Mouse (Mus musculus): ENCODE measurements at regions not wholly inside any gene's neighbourhood (a gene's known extent, or its start where the extent isn't known, plus 50 kb on each side); places are given as distances from the start of the nearest gene placed in this dataset.

DNA sequence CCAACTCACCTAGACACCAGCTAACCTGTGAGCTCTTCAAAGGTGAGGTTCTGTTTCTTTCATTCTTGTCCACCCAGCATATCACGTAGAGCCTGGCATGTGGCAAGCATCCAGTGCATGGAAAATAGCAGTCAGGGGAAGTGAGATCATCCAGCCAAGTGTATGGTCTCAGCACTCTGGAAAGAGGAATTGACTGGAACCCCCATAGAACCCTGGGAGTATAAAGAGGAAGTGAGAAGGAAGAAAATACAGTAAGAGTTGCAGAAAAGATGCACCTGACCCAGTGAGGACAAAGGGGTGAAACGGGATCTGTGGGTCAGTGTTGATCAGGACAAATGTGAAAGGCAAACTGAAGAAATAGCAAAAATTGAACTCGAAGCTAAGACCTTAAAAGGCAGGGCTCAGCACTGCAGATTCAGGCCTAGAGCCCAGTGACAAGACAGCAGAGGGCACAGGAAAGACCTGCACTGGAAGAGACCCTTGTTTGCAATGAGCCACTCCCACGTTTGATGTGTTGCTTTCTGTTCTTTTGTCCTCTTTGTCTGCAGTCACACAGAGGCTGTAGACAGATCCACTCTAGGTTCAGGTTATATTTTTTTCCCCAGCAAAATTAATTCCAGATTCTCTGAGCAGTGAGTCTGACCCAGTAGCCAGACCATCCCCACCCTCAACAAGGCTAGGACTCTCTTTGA lies 86.7 kb upstream of the Slc44a1 start:
- H3K27me3 ChIP-seq (ENCODE audit: control insufficient read depth, insufficient read depth, low read length) = no peaks in the 10 kb centered on the region
- no peaks in the 10 kb centered on the region; the same call in 1 of the 2 replicates for H3K4me1 ChIP-seq (ENCODE audit: control insufficient read depth, insufficient read depth, insufficient read length, low read length)
- H3K27ac ChIP-seq (ENCODE audit: insufficient read depth, low read depth, low read length) = no peak overlapping the region
- no peak for TF ChIP-seq CTCF (IDR thresholded peaks at IDR 0.05; ENCODE audit: extremely low read depth, insufficient read length, insufficient replicate concordance, low read depth, low read length)
- TF ChIP-seq POLR2A (IDR thresholded peaks at IDR 0.05; ENCODE audit: low read depth, low read length) = no peak
- 51% methylated on average over 4 of the region's 4 CpGs for WGBS
- no peaks in the 10 kb centered on the region for H3K36me3 ChIP-seq (ENCODE audit: control insufficient read depth, insufficient read depth, low read length)
- no peak overlapping the region for H3K4me3 ChIP-seq (ENCODE audit: low read depth, low read length)

DNA sequence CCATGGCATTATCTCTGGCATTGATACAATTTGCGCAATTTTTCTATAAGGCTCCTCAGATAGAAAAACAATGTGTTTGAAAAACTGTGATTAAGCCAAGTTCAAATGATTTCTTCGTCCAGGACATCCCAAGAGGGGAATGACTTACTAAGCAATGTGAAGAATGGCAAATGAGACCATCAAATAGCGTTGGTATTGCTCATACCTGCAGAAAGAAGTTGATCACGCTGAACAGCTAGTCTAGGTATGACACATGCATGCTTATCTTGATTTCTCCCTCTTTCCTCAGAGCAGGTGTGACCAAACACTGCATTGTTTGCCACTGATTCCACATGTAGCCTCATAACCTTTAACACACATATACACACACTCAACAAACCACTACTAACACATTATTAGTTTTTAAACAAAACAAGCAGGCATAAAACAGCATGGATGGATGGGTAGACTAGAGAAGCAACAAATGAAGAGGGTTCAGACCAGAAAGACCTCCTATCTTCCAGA lies 89.1 kb upstream of the Slc44a1 start:
- H3K4me3 ChIP-seq (ENCODE audit: low read depth, low read length) = no peak overlapping the region
- no peak overlapping the region for H3K27ac ChIP-seq (ENCODE audit: insufficient read depth, low read depth, low read length)
- no peaks in the 10 kb centered on the region for H3K36me3 ChIP-seq (ENCODE audit: control insufficient read depth, insufficient read depth, low read length)
- WGBS = 69% methylated on average over 4 of the region's 4 CpGs
- H3K27me3 ChIP-seq (ENCODE audit: control insufficient read depth, insufficient read depth, low read length) = no peaks in the 10 kb centered on the region
- no peaks in the 10 kb centered on the region; the same call in 1 of the 2 replicates for H3K4me1 ChIP-seq (ENCODE audit: control insufficient read depth, insufficient read depth, insufficient read length, low read length)
- no peak for TF ChIP-seq CTCF (IDR thresholded peaks at IDR 0.05; ENCODE audit: extremely low read depth, insufficient read length, insufficient replicate concordance, low read depth, low read length)
- no peak for TF ChIP-seq POLR2A (IDR thresholded peaks at IDR 0.05; ENCODE audit: low read depth, low read length)

DNA sequence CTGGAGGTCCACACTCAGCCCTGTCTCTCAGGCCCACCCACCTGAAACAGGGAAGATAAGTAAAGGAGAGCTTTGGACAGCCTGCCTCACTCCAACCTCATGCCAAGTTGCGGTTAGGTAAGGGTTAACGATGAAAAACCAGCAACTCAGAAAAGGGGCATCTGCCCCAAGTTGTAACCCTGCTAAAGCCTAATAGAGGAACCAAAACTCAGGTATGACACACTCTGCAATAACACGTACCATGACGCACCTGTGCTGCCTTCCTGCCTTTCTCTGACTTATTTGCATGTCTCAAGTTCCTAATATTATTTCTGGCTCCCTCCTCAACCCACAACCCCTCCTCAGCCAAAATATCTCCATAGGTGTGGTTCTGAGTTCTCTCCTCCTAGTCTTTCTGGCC lies 94.9 kb upstream of the Slc44a1 start:
- Histone ChIP-seq H3K27ac (ENCODE audit: insufficient read depth, low read depth, low read length) (no peak overlapping the region; the same call in 1 of the 2 replicates), H3K4me1 (ENCODE audit: control insufficient read depth, insufficient read depth, insufficient read length, low read length) (peaks cover 2% of the 10 kb centered on the region; the same call in 1 of the 2 replicates), H3K36me3 (ENCODE audit: control insufficient read depth, insufficient read depth, low read length) (no peaks in the 10 kb centered on the region), H3K4me3 (ENCODE audit: low read depth, low read length) (no peak overlapping the region), H3K27me3 (ENCODE audit: control insufficient read depth, insufficient read depth, low read length) (no peaks in the 10 kb centered on the region)
- TF ChIP-seq CTCF (IDR thresholded peaks at IDR 0.05; ENCODE audit: extremely low read depth, insufficient read length, insufficient replicate concordance, low read depth, low read length) (no peak), POLR2A (IDR thresholded peaks at IDR 0.05; ENCODE audit: low read depth, low read length) (no peak)
- 95% methylated on average over 4 of the region's 4 CpGs for WGBS

DNA sequence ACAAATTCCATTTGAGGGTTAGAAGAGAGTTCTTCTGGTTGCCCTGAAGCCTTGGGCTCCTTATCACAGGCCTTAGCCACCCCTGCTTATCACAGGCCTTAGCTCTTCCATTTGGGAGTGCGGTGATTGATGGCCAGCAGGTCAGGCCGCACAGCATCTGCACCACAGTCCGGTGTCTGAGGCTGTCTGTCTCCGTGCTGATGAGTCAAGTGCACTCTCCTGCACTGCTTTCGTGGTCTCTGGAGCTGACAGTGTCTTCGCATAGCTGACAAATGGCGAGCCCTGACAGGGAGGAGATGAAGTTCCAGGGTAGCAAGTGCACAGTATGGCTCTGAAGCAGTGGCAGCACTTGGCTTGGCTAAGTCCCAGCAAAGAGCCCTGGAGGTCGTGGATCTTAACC lies 95.7 kb upstream of the Slc44a1 start:
- WGBS = 71% methylated on average over 8 of the region's 8 CpGs
- no peak overlapping the region for H3K27ac ChIP-seq (ENCODE audit: insufficient read depth, low read depth, low read length)

DNA sequence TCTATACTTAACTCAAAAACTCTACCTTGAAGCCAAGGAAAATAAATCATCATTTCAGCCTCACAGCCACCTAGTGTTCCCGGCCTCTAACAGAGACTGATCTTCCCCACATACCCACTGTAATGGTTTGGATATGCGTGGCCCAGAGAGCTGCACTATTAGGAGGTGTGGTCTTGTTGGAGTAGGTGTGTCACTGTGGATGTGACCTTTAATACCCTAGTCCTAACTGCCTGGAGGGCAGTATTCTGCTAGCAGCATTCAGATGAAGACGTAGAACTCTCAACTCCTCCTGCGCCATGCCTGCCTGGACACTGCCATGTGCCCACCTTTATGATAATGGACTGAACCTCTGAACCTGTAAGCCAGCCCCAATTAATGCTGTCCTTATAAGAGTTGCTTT lies 99.0 kb upstream of the Slc44a1 start:
- Histone ChIP-seq H3K36me3 (ENCODE audit: control insufficient read depth, insufficient read depth, low read length) (no peaks in the 10 kb centered on the region), H3K4me3 (ENCODE audit: low read depth, low read length) (no peak overlapping the region), H3K27ac (ENCODE audit: insufficient read depth, low read depth, low read length) (no peak overlapping the region), H3K4me1 (ENCODE audit: control insufficient read depth, insufficient read depth, insufficient read length, low read length) (peaks cover 2% of the 10 kb centered on the region; the same call in 1 of the 2 replicates), H3K27me3 (ENCODE audit: control insufficient read depth, insufficient read depth, low read length) (no peaks in the 10 kb centered on the region)
- WGBS = 74% methylated on average over 4 of the region's 4 CpGs
- TF ChIP-seq CTCF (IDR thresholded peaks at IDR 0.05; ENCODE audit: extremely low read depth, insufficient read length, insufficient replicate concordance, low read depth, low read length) (no peak), POLR2A (IDR thresholded peaks at IDR 0.05; ENCODE audit: low read depth, low read length) (no peak)

More for the DNA sequence above, 95.7 kb upstream of the Slc44a1 start:
- Histone ChIP-seq H3K4me3 (ENCODE audit: low read depth, low read length) (no peak overlapping the region), H3K4me1 (ENCODE audit: control insufficient read depth, insufficient read depth, insufficient read length, low read length) (peaks cover 2% of the 10 kb centered on the region; the same call in 1 of the 2 replicates), H3K36me3 (ENCODE audit: control insufficient read depth, insufficient read depth, low read length) (no peaks in the 10 kb centered on the region), H3K27me3 (ENCODE audit: control insufficient read depth, insufficient read depth, low read length) (no peaks in the 10 kb centered on the region)
- TF ChIP-seq POLR2A (IDR thresholded peaks at IDR 0.05; ENCODE audit: low read depth, low read length) (no peak), CTCF (IDR thresholded peaks at IDR 0.05; ENCODE audit: extremely low read depth, insufficient read length, insufficient replicate concordance, low read depth, low read length) (no peak)

DNA sequence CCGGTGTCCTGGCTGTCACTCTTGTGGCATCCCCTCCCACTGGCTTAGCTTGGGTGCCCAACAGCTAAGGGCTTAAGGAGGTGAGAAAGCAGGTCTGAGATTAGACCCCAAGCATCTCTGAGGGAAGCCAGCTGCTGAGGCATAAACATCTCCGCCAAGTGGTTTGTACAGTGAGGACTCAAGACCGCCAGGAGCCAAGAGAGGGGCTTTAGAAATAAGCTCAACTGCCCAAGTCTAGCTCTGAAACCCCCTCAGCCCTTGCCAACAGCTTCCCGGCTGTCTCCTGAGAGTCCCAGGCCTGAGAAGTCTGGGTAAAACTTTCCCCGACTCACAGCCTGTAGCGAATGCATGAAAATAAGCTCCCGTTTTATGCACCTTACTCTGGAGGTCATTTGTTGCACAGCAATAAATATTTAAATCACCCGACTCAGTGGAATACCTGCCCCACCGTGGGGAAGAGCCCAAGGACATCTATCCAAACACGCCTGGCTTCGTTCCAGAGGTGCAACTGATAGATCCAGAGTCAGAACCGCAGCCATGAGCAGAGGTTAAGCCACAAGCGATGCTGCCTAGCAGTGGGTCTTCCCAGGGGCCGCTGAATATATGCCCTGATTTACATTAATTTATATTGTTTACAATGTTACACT lies 100.1 kb upstream of the Slc44a1 start:
- Histone ChIP-seq H3K27me3 (ENCODE audit: control insufficient read depth, insufficient read depth, low read length) (no peaks in the 10 kb centered on the region), H3K4me3 (ENCODE audit: low read depth, low read length) (no peak overlapping the region), H3K36me3 (ENCODE audit: control insufficient read depth, insufficient read depth, low read length) (no peaks in the 10 kb centered on the region), H3K4me1 (ENCODE audit: control insufficient read depth, insufficient read depth, insufficient read length, low read length) (peaks cover 2% of the 10 kb centered on the region; the same call in 1 of the 2 replicates), H3K27ac (ENCODE audit: insufficient read depth, low read depth, low read length) (no peak overlapping the region)
- TF ChIP-seq POLR2A (IDR thresholded peaks at IDR 0.05; ENCODE audit: low read depth, low read length) = no peak
- TF ChIP-seq CTCF (IDR thresholded peaks at IDR 0.05; ENCODE audit: extremely low read depth, insufficient read length, insufficient replicate concordance, low read depth, low read length) = no peak
- WGBS = 65% methylated on average over 14 of the region's 14 CpGs
